Mouse (Mus musculus): ENCODE results near the gene Ppm1m. TPM values are rescaled to one million over a fixed set of nuclear protein-coding genes. Genes with fewer than 3 reads are reported as not detected.

Gene Ppm1m
- polyA plus RNA-seq, 1 experiment from 2014 or later, result 16.9 TPM

GRCm38 (mm10) chr9:106212594-106212981, 13.0 kb upstream of the Ppm1m start:
- Histone ChIP-seq H3K4me3 (replicated peaks) (no peak overlapping the region), H3K27ac (no peak overlapping the region), H3K27me3 (no peaks in the 10 kb centered on the region), H3K36me3 (peaks cover 47% of the 10 kb centered on the region), H3K4me1 (replicated peaks) (peaks cover 18% of the 10 kb centered on the region), H3K9ac (replicated peaks) (no peak overlapping the region), H3K9me3 (no peaks in the 10 kb centered on the region), H3K4me2 (replicated peaks) (no peak overlapping the region)
- 93% methylated on average over 12 of the region's 12 CpGs for WGBS
- peak; percentile 3; the same call in 1 of the 2 replicates for ATAC-seq

- 17% methylated on average over 37 of the region's 37 CpGs for WGBS
- peak; percentile 87 for ATAC-seq
- H3K27me3 ChIP-seq, result no peaks in the 10 kb centered on the region
- no peaks in the 10 kb centered on the region for H3K9me3 ChIP-seq
- peaks cover 48% of the 10 kb centered on the region for H3K36me3 ChIP-seq
- H3K4me2 ChIP-seq (replicated peaks), result peak overlapping the region; percentile 60
- peak overlapping the region; percentile 63 for H3K27ac ChIP-seq
- H3K4me1 ChIP-seq (replicated peaks), result peaks cover 21% of the 10 kb centered on the region
- H3K9ac ChIP-seq (replicated peaks), result peak overlapping the region; percentile 65
- peak overlapping the region; percentile 30 for H3K4me3 ChIP-seq (replicated peaks)
Observed at GRCm38 (mm10) chr9:106211680-106212593, 12.4 kb upstream of the Ppm1m start.

GRCm38 (mm10) chr9:106210853-106211609, 11.5 kb upstream of the Ppm1m start:
- Histone ChIP-seq H3K4me3 (replicated peaks) (peak overlapping the region; percentile 30; the same call in 1 of the 2 replicates), H3K27ac (peak overlapping the region; percentile 63), H3K9ac (replicated peaks) (peak overlapping the region; percentile 65), H3K36me3 (peaks cover 44% of the 10 kb centered on the region), H3K4me1 (replicated peaks) (peaks cover 31% of the 10 kb centered on the region), H3K9me3 (no peaks in the 10 kb centered on the region), H3K27me3 (no peaks in the 10 kb centered on the region), H3K4me2 (replicated peaks) (peak overlapping the region; percentile 60)
- 26% methylated on average over 9 of the region's 9 CpGs for WGBS
- ATAC-seq, result peak; percentile 28

- Histone ChIP-seq H3K4me1 (replicated peaks) (peaks cover 33% of the 10 kb centered on the region), H3K36me3 (peaks cover 35% of the 10 kb centered on the region), H3K27me3 (no peaks in the 10 kb centered on the region), H3K9me3 (no peaks in the 10 kb centered on the region), H3K4me3 (replicated peaks) (no peak overlapping the region), H3K27ac (no peak overlapping the region), H3K9ac (replicated peaks) (no peak overlapping the region), H3K4me2 (replicated peaks) (no peak overlapping the region)
- ATAC-seq, result no peak
- WGBS, result 95% methylated on average over 4 of the region's 4 CpGs
Observed at GRCm38 (mm10) chr9:106209954-106210353, 10.4 kb upstream of the Ppm1m start.

- H3K27me3 ChIP-seq, result no peaks in the 10 kb centered on the region
- H3K9me3 ChIP-seq, result no peaks in the 10 kb centered on the region
- H3K4me2 ChIP-seq (replicated peaks), result no peak overlapping the region
- no peak overlapping the region for H3K9ac ChIP-seq (replicated peaks)
- ATAC-seq, result no peak
- no peak overlapping the region for H3K27ac ChIP-seq
- H3K36me3 ChIP-seq, result peaks cover 18% of the 10 kb centered on the region
- H3K4me3 ChIP-seq (replicated peaks), result no peak overlapping the region
- H3K4me1 ChIP-seq (replicated peaks), result peaks cover 51% of the 10 kb centered on the region
- 90% methylated on average over 5 of the region's 5 CpGs for WGBS
Observed at GRCm38 (mm10) chr9:106208181-106208580, 8.6 kb upstream of the Ppm1m start.

- no peak for ATAC-seq
- H3K9me3 ChIP-seq, result no peaks in the 10 kb centered on the region
Observed at GRCm38 (mm10) chr9:106206515-106206914, 7.0 kb upstream of the Ppm1m start.

GRCm38 (mm10) chr9:106205713-106206290, 6.3 kb upstream of the Ppm1m start:
- H3K27ac ChIP-seq, result no peak overlapping the region
- WGBS, result 87% methylated on average over 7 of the region's 7 CpGs
- 0 out of 2 replicates have a peak overlapping the region, but pooled peaks have one; percentile 23 for H3K9ac ChIP-seq (replicated peaks)
- H3K36me3 ChIP-seq, result peaks cover 8% of the 10 kb centered on the region
- no peaks in the 10 kb centered on the region for H3K27me3 ChIP-seq
- no peak overlapping the region for H3K4me2 ChIP-seq (replicated peaks)
- no peak overlapping the region for H3K4me3 ChIP-seq (replicated peaks)
- peaks cover 39% of the 10 kb centered on the region for H3K4me1 ChIP-seq (replicated peaks)
- ATAC-seq, result no peak
- H3K9me3 ChIP-seq, result no peaks in the 10 kb centered on the region

More at GRCm38 (mm10) chr9:106206515-106206914, 7.0 kb upstream of the Ppm1m start:
- no peak overlapping the region for H3K4me2 ChIP-seq (replicated peaks)
- H3K4me1 ChIP-seq (replicated peaks), result peaks cover 46% of the 10 kb centered on the region
- peaks cover 8% of the 10 kb centered on the region for H3K36me3 ChIP-seq
- no peak overlapping the region for H3K27ac ChIP-seq
- H3K9ac ChIP-seq (replicated peaks), result 0 out of 2 replicates have a peak overlapping the region, but pooled peaks have one; percentile 23
- WGBS, result 85% methylated on average over 2 of the region's 2 CpGs
- H3K4me3 ChIP-seq (replicated peaks), result no peak overlapping the region
- H3K27me3 ChIP-seq, result no peaks in the 10 kb centered on the region

GRCm38 (mm10) chr9:106203990-106204851, 4.7 kb upstream of the Ppm1m start:
- H3K4me1 ChIP-seq (replicated peaks), result peaks cover 43% of the 10 kb centered on the region
- H3K27me3 ChIP-seq, result peaks cover 8% of the 10 kb centered on the region; the same call in 1 of the 2 replicates
- H3K27ac ChIP-seq, result no peak overlapping the region
- peak overlapping the region; percentile 59 for H3K4me2 ChIP-seq (replicated peaks)
- peak overlapping the region; percentile 68 for H3K4me3 ChIP-seq (replicated peaks)
- peaks cover 8% of the 10 kb centered on the region for H3K36me3 ChIP-seq
- H3K9ac ChIP-seq (replicated peaks), result peak overlapping the region; percentile 83; the same call in 1 of the 2 replicates
- ATAC-seq, result no peak
- no peaks in the 10 kb centered on the region for H3K9me3 ChIP-seq
- 86% methylated on average over 7 of the region's 7 CpGs for WGBS

GRCm38 (mm10) chr9:106202819-106203636, 3.5 kb upstream of the Ppm1m start, which contains the start of gene Twf2:
Gene Twf2, plus strand, starts transcription at chr9:106203108.
- H3K36me3 ChIP-seq, result peaks cover 5% of the 10 kb centered on the region
- peak within 1 kb of the TSS; percentile 83 for H3K9ac ChIP-seq (replicated peaks)
- peak; percentile 83 for ATAC-seq
- peak within 1 kb of the TSS; percentile 70 for H3K27ac ChIP-seq
- 1% methylated on average over 60 of the region's 61 CpGs for WGBS
- peak within 1 kb of the TSS; percentile 59 for H3K4me2 ChIP-seq (replicated peaks)
- H3K4me3 ChIP-seq (replicated peaks), result peak within 1 kb of the TSS; percentile 68
- peaks cover 8% of the 10 kb centered on the region; the same call in 1 of the 2 replicates for H3K27me3 ChIP-seq
- H3K9me3 ChIP-seq, result no peaks in the 10 kb centered on the region
- peaks cover 51% of the 10 kb centered on the region for H3K4me1 ChIP-seq (replicated peaks)

GRCm38 (mm10) chr9:106201895-106202294, 2.3 kb upstream of the Ppm1m start:
- Histone ChIP-seq H3K4me1 (replicated peaks) (peaks cover 47% of the 10 kb centered on the region), H3K27ac (no peak overlapping the region), H3K4me3 (replicated peaks) (peak overlapping the region; percentile 68), H3K36me3 (no peaks in the 10 kb centered on the region; the same call in 1 of the 2 replicates), H3K9ac (replicated peaks) (no peak overlapping the region), H3K4me2 (replicated peaks) (peak overlapping the region; percentile 59), H3K27me3 (peaks cover 11% of the 10 kb centered on the region; the same call in 1 of the 2 replicates), H3K9me3 (no peaks in the 10 kb centered on the region)
- no peak for ATAC-seq
- WGBS, result 85% methylated on average over 3 of the region's 3 CpGs

Measured in midbrain, embryonic 13.5 days (tissue).